Mouse (Mus musculus) activated CD4-positive, CD25-positive, alpha-beta regulatory T cell (primary cell): Measurements from ENCODE around the gene Krtap6-5. TPM values are rescaled to one million over a fixed set of nuclear protein-coding genes. Genes with fewer than 3 reads are reported as not detected.

Experiments used
- polyA plus RNA-seq, 2 experiments: library from polyadenylated mRNA; unstranded; fragments of 100-300 nt; shearing (Covaris generic); gene quantifications; one replicate each; pipeline ENCODE4 v1.2.1; 2017

Gene Krtap6-5
- not detected for polyA plus RNA-seq

GRCm38 (mm10) chr16:89047783-89048182 is at the start of gene Krtap6-5:
Krtap6-5 (minus strand) TSS chr16:89047883.

GRCm38 (mm10) chr16:89063902-89064301 is 16.2 kb upstream of the Krtap6-5 start, which contains the start of gene 1110025L11Rik:
1110025L11Rik (minus strand) TSS chr16:89064002.

GRCm38 (mm10) chr16:89041372-89041771 is 6.3 kb downstream of the Krtap6-5 start, which contains the start of gene Gm10228:
Gm10228 (minus strand) TSS chr16:89041472.

GRCm38 (mm10) chr16:89031399-89031798 is 16.3 kb downstream of the Krtap6-5 start, which contains the start of gene Krtap6-1:
Krtap6-1 (plus strand) TSS chr16:89031699.

GRCm38 (mm10) chr16:89014984-89015383 is 32.7 kb downstream of the Krtap6-5 start, which contains the start of gene Gm10229:
Gm10229 (plus strand) TSS chr16:89015284.

GRCm38 (mm10) chr16:89010659-89011058 is 37.0 kb downstream of the Krtap6-5 start, which contains the start of gene Krtap22-2:
Krtap22-2 (minus strand) TSS chr16:89010759.

Other genes starting within 250 kb of the Krtap6-5 start
- not detected for gene Gm20741, start 235.7 kb downstream of the Krtap6-5 start, polyA plus RNA-seq
- gene Krtap15, start 227.7 kb downstream of the Krtap6-5 start, polyA plus RNA-seq = not detected
- not detected for gene Krtap14, start 221.7 kb downstream of the Krtap6-5 start, polyA plus RNA-seq
- gene Krtap19-1, start 178.5 kb downstream of the Krtap6-5 start, polyA plus RNA-seq = not detected
- gene Krtap19-2, start 173.6 kb downstream of the Krtap6-5 start, polyA plus RNA-seq = not detected
- not detected for gene Krtap19-3, start 169.8 kb downstream of the Krtap6-5 start, polyA plus RNA-seq
- not detected for gene Krtap19-4, start 162.8 kb downstream of the Krtap6-5 start, polyA plus RNA-seq
- gene Krtap19-5, start 151.4 kb downstream of the Krtap6-5 start, polyA plus RNA-seq = not detected
- gene Krtap19-9b, start 115.6 kb downstream of the Krtap6-5 start, polyA plus RNA-seq = not detected
- gene Krtap16-3, start 85.0 kb downstream of the Krtap6-5 start, polyA plus RNA-seq = not detected
- not detected for gene Krtap22-2, start 37.1 kb downstream of the Krtap6-5 start, polyA plus RNA-seq
- not detected for gene Gm10229, start 32.6 kb downstream of the Krtap6-5 start, polyA plus RNA-seq
- not detected for gene Krtap6-1, start 16.2 kb downstream of the Krtap6-5 start, polyA plus RNA-seq
- gene Gm10228, start 6.4 kb downstream of the Krtap6-5 start, polyA plus RNA-seq = not detected
- not detected for gene 1110025L11Rik, start 16.1 kb upstream of the Krtap6-5 start, polyA plus RNA-seq
- gene Krtap6-3, start 36.1 kb upstream of the Krtap6-5 start, polyA plus RNA-seq = not detected
- gene Gm6358, start 93.0 kb upstream of the Krtap6-5 start, polyA plus RNA-seq = not detected
- gene Gm10061, start 103.2 kb upstream of the Krtap6-5 start, polyA plus RNA-seq = not detected
- not detected for gene Gm9789, start 110.1 kb upstream of the Krtap6-5 start, polyA plus RNA-seq
- gene Gm7735, start 121.6 kb upstream of the Krtap6-5 start, polyA plus RNA-seq = not detected
- gene 1110057P08Rik, start 126.9 kb upstream of the Krtap6-5 start, polyA plus RNA-seq = not detected
- gene Krtap20-2, start 158.0 kb upstream of the Krtap6-5 start, polyA plus RNA-seq = not detected